ENCODE assay signal across 9 mouse cellular contexts in the genomic region with DNA sequence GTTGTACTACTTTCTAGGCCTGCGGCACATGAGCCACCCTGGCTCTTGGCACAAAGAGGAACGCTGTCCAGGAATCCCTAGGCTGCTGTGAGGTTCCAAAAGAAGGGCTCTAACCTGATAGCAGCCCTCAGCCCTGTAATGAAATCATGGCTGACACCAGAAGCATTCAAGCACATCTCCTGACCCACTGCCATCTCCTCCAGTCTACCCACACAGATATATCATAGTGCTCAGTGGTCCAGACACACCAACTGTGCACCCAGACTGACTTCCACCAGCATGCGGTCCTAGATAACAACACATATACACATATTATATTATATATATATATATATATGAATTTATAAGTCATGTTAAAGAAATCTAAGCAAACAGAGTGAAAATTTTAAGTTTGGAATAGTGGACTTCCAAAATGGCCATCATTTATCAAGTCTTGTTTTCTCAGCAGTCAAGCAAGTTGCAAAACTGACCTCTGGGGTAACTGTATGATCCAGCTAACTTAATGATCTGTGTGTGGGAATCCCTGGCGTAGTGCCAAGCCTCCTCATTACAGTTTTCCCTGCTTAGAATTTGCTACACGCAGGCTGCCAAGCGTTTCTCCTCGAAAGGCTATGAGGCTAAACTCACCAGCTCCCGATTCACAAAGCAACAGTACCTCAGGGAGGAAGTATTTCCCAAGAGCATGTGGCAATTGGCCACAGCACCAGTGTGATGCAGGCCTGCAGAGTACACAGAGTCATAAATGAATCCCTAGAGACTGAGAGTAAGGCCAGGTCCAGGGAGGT.
DNase-seq lines count a peak whose midpoint lies in the region; ATAC-seq and TF ChIP-seq lines count a peak whose summit lies in the region.
"Had no signal": no experiment of that assay in that cellular context is flagged by ENCODE, and none has a peak within 500 bp of the region (broad histone marks: within the 10 kb centered on the region; RNA-seq: fewer than 3 reads in every experiment).

No protein-coding gene starts in this region.

- no peak overlapping the region for H3K4me3 ChIP-seq in hindbrain, embryonic 12.5 days
- H3K4me3 ChIP-seq in hindbrain, embryonic 11.5 days (ENCODE audit: low read depth, low read length), result no peak overlapping the region
- H3K4me3 ChIP-seq in stomach, embryonic 15.5 days (replicated peaks), result no peak overlapping the region
- H3K4me3 ChIP-seq: limb, embryonic 15.5 days had no signal

- in situ Hi-C loops in Patski (cut with MboI; ENCODE audit: low pct_unique_long_range_greater_than_20kb), result no loop called here

- no peaks in the 10 kb centered on the region for H3K27me3 ChIP-seq in hindbrain, embryonic 12.5 days
- no peaks in the 10 kb centered on the region for H3K27me3 ChIP-seq in hindbrain, embryonic 11.5 days (ENCODE audit: control insufficient read depth, insufficient read depth, low read length)
- H3K27me3 ChIP-seq in Patski, result no peaks in the 10 kb centered on the region
- no peaks in the 10 kb centered on the region for H3K27me3 ChIP-seq in stomach, embryonic 15.5 days (replicated peaks)
- H3K27me3 ChIP-seq: limb, embryonic 15.5 days had no signal

- CTCF ChIA-PET in Patski (lab: Charles Lee), result no interaction called here

- H3K9ac ChIP-seq in hindbrain, embryonic 12.5 days, result no peak overlapping the region
- no peak overlapping the region for H3K9ac ChIP-seq in hindbrain, embryonic 11.5 days (ENCODE audit: low read depth, low read length)
- H3K9ac ChIP-seq in stomach, embryonic 15.5 days, result no peak overlapping the region
- H3K9ac ChIP-seq: limb, embryonic 15.5 days had no signal

- DNase-seq in hindbrain, embryonic 11.5 days (ENCODE audit: low spot score), result no peak
- DNase-seq in Patski (ENCODE audit: low read depth, low spot score), result peak; percentile 96
- DNase-seq in kidney, postnatal 4 days, result peak; percentile 76 to 82
- no peak for DNase-seq in thymus, adult 18-20 months
- no peak for DNase-seq in thymus, postnatal 14 days

- H3K4me1 ChIP-seq in hindbrain, embryonic 12.5 days, result peaks cover 9% of the 10 kb centered on the region
- no peaks in the 10 kb centered on the region for H3K4me1 ChIP-seq in hindbrain, embryonic 11.5 days (replicated peaks; ENCODE audit: control insufficient read depth, insufficient read depth, low read length)
- H3K4me1 ChIP-seq in stomach, embryonic 15.5 days, result peaks cover 4% of the 10 kb centered on the region; the same call in 1 of the 2 replicates

- no peak overlapping the region for H3K4me2 ChIP-seq in hindbrain, embryonic 12.5 days (replicated peaks)
- no peak overlapping the region for H3K4me2 ChIP-seq in hindbrain, embryonic 11.5 days (replicated peaks; ENCODE audit: low read depth, low read length)
- no peak overlapping the region for H3K4me2 ChIP-seq in stomach, embryonic 15.5 days
- H3K4me2 ChIP-seq: limb, embryonic 15.5 days had no signal

- H3K36me3 ChIP-seq in hindbrain, embryonic 12.5 days, result no peaks in the 10 kb centered on the region
- no peaks in the 10 kb centered on the region for H3K36me3 ChIP-seq in hindbrain, embryonic 11.5 days (ENCODE audit: control insufficient read depth, insufficient read depth, low read length)
- H3K36me3 ChIP-seq in stomach, embryonic 15.5 days, result no peaks in the 10 kb centered on the region
- H3K36me3 ChIP-seq: limb, embryonic 15.5 days had no signal

- TF ChIP-seq CTCF in Patski (IDR thresholded peaks at IDR 0.05), result no peak

- H3K9me3 ChIP-seq in hindbrain, embryonic 12.5 days (replicated peaks), result no peaks in the 10 kb centered on the region
- H3K9me3 ChIP-seq in hindbrain, embryonic 11.5 days (ENCODE audit: control insufficient read depth, low read length), result no peaks in the 10 kb centered on the region
- H3K9me3 ChIP-seq in stomach, embryonic 15.5 days, result no peaks in the 10 kb centered on the region
- H3K9me3 ChIP-seq: limb, embryonic 15.5 days had no signal

- peak overlapping the region; percentile 5; the same call in 1 of the 2 replicates for H3K27ac ChIP-seq in hindbrain, embryonic 12.5 days
- no peak overlapping the region for H3K27ac ChIP-seq in hindbrain, embryonic 11.5 days (ENCODE audit: low read depth, low read length)
- H3K27ac ChIP-seq in stomach, embryonic 15.5 days, result 0 out of 2 replicates have a peak overlapping the region, but pooled peaks have one; percentile 31
- H3K27ac ChIP-seq: limb, embryonic 15.5 days had no signal

- 71% methylated on average over 8 of the region's 8 CpGs for WGBS in hindbrain, embryonic 12.5 days
- WGBS in hindbrain, embryonic 11.5 days, result 89% methylated on average over 8 of the region's 8 CpGs
- 56% methylated on average over 8 of the region's 8 CpGs for WGBS in stomach, embryonic 15.5 days

- POLR2A ChIA-PET in Patski (lab: Charles Lee), result interaction anchor here (1.2 kb wide), 1 partner anchor 9 kb away, joined by 3 read pairs; no protein-coding TSS in a partner anchor

- no peak for ATAC-seq in hindbrain, embryonic 12.5 days (ENCODE audit: low FRiP score)
- ATAC-seq in hindbrain, embryonic 11.5 days (ENCODE audit: low FRiP score), result no peak
- ATAC-seq in Patski, result peak; percentile 76
- ATAC-seq in granulocyte monocyte progenitor cell, adult 5-6 weeks (replicated peaks; ENCODE audit: poor library complexity, severe bottlenecking), result peak; percentile 93
- no peak for ATAC-seq in stomach, embryonic 15.5 days (ENCODE audit: insufficient read depth, low FRiP score, low read depth)

Comparison
In these comparisons a context has a peak if more than half of its experiments do, and no peak if none do; other contexts are left out.
1. ATAC-seq: peak in Patski (single experiment) and granulocyte monocyte progenitor cell, adult 5-6 weeks (single experiment); none in hindbrain, embryonic 12.5 days (single experiment), hindbrain, embryonic 11.5 days (single experiment) and stomach, embryonic 15.5 days (single experiment).
2. DNase-seq: peak in Patski (single experiment) and kidney, postnatal 4 days (2 of 2); none in hindbrain, embryonic 11.5 days (single experiment), thymus, adult 18-20 months (0 of 2) and thymus, postnatal 14 days (single experiment).